Mouse (Mus musculus) heart, embryonic 16.5 days (tissue): ENCODE measurements at regions not wholly inside any gene's neighbourhood (a gene's known extent, or its start where the extent isn't known, plus 50 kb on each side); places are given as distances from the start of the nearest gene placed in this dataset.
A peak's percentile ranks its signal among the peaks of the same experiment; 100 is the strongest.

Experiments
- ATAC-seq: fragments of 200-750 bp; cut with Nextera tagmentation; replicated peaks from 2 replicates; pipeline ENCODE4 v1.8.0; 2017; ENCODE audit warnings: moderate number of reproducible peaks; ENCODE audit not compliant: insufficient read depth, low FRiP score; ENCODE audit errors: extremely low read depth
- H3K27ac ChIP-seq: fragments of 300-500 bp; sonication (generic); 2 replicates; pipeline ENCODE4 v1.5.1; 2014; ENCODE audit warnings: mild to moderate bottlenecking, low read length, control low read depth, moderate library complexity
- H3K27me3 ChIP-seq: fragments of 300-500 bp; sonication (generic); 2 replicates; pipeline ENCODE4 v1.6.1; 2014; ENCODE audit warnings: low read length, mixed read lengths; ENCODE audit not compliant: control insufficient read depth, insufficient read depth
- H3K36me3 ChIP-seq: fragments of 300-500 bp; sonication (generic); 2 replicates; pipeline ENCODE4 v1.6.1; 2014; ENCODE audit not compliant: control insufficient read depth, insufficient read depth
- H3K4me1 ChIP-seq: fragments of 300-500 bp; sonication (generic); 2 replicates; pipeline ENCODE4 v1.6.1; 2014; ENCODE audit warnings: low read length, mixed read lengths; ENCODE audit not compliant: control insufficient read depth, insufficient read depth
- H3K4me2 ChIP-seq: fragments of 300-500 bp; sonication (generic); 2 replicates; pipeline ENCODE4 v1.6.1; 2014; ENCODE audit warnings: low read depth, mild to moderate bottlenecking, control low read depth, low read length
- H3K4me3 ChIP-seq: fragments of 300-500 bp; sonication (generic); 2 replicates; pipeline ENCODE4 v1.5.1; 2014; ENCODE audit warnings: mild to moderate bottlenecking, control low read depth, low read length
- H3K9ac ChIP-seq: fragments of 300-500 bp; sonication (generic); 2 replicates; pipeline ENCODE4 v1.6.1; 2014; ENCODE audit warnings: low read length, control low read depth
- H3K9me3 ChIP-seq: fragments of 300-500 bp; sonication (generic); replicated peaks from 2 replicates; pipeline ENCODE4 v1.6.1; 2016; ENCODE audit warnings: low read length; ENCODE audit not compliant: control insufficient read depth
- WGBS: fragments of 180-500 bp; shearing (Covaris S2); extraction: QIAGEN DNeasy Blood & Tissue Kit; methylation state at CpG from one replicate; pipeline ENCODE4 v1.1.7; 2014; 5-methylcytosine and 5-hydroxymethylcytosine counted together

- no peak for ATAC-seq
- no peak overlapping the region for H3K9ac ChIP-seq
- no peak overlapping the region for H3K4me3 ChIP-seq
- H3K27ac ChIP-seq, result no peak overlapping the region
- H3K9me3 ChIP-seq, result no peaks in the 10 kb centered on the region
- no peaks in the 10 kb centered on the region for H3K4me1 ChIP-seq
- 61% methylated on average over 2 of the region's 2 CpGs for WGBS
- H3K4me2 ChIP-seq, result no peak overlapping the region
- no peaks in the 10 kb centered on the region for H3K27me3 ChIP-seq
- no peaks in the 10 kb centered on the region for H3K36me3 ChIP-seq
Measured at GRCm38 (mm10) chr14:31910809-31911208, 80.4 kb upstream of the Ankrd28 start.

- no peak overlapping the region for H3K9ac ChIP-seq
- no peaks in the 10 kb centered on the region for H3K4me1 ChIP-seq
- H3K27ac ChIP-seq, result no peak overlapping the region
- no peak overlapping the region for H3K4me3 ChIP-seq
- ATAC-seq, result no peak
- 77% methylated on average over 4 of the region's 4 CpGs for WGBS
- no peaks in the 10 kb centered on the region for H3K36me3 ChIP-seq
- H3K4me2 ChIP-seq, result no peak overlapping the region
- H3K9me3 ChIP-seq, result 0 out of 2 replicates have a peak, but pooled peaks cover 6% of the 10 kb centered on the region
- H3K27me3 ChIP-seq, result no peaks in the 10 kb centered on the region
Measured at GRCm38 (mm10) chr14:31918461-31918860, 88.0 kb upstream of the Ankrd28 start.

GRCm38 (mm10) chr14:31918921-31919320, 88.5 kb upstream of the Ankrd28 start:
- H3K36me3 ChIP-seq, result no peaks in the 10 kb centered on the region
- H3K4me1 ChIP-seq, result no peaks in the 10 kb centered on the region
- WGBS, result 82% methylated on average over 1 of the region's 1 CpGs
- H3K9ac ChIP-seq, result no peak overlapping the region
- H3K4me3 ChIP-seq, result no peak overlapping the region
- H3K27me3 ChIP-seq, result no peaks in the 10 kb centered on the region
- no peak overlapping the region for H3K27ac ChIP-seq
- ATAC-seq, result no peak
- no peak overlapping the region for H3K4me2 ChIP-seq
- peaks cover 6% of the 10 kb centered on the region; the same call in 1 of the 2 replicates for H3K9me3 ChIP-seq

- peaks cover 23% of the 10 kb centered on the region for H3K4me1 ChIP-seq
- no peaks in the 10 kb centered on the region for H3K27me3 ChIP-seq
- H3K4me2 ChIP-seq, result no peak overlapping the region
- 57% methylated on average over 12 of the region's 12 CpGs for WGBS
- no peak overlapping the region for H3K4me3 ChIP-seq
- H3K9ac ChIP-seq, result no peak overlapping the region
- no peaks in the 10 kb centered on the region for H3K36me3 ChIP-seq
- no peak for ATAC-seq
- no peak overlapping the region for H3K27ac ChIP-seq
- peaks cover 5% of the 10 kb centered on the region for H3K9me3 ChIP-seq
Measured at GRCm38 (mm10) chr14:31929161-31929707, 98.8 kb upstream of the Ankrd28 start.

- Histone ChIP-seq H3K27me3 (no peaks in the 10 kb centered on the region), H3K36me3 (no peaks in the 10 kb centered on the region), H3K4me2 (peak overlapping the region; percentile 37), H3K27ac (peak overlapping the region; percentile 89), H3K9ac (peak overlapping the region; percentile 26; the same call in 1 of the 2 replicates), H3K9me3 (peaks cover 5% of the 10 kb centered on the region), H3K4me3 (no peak overlapping the region), H3K4me1 (peaks cover 29% of the 10 kb centered on the region)
- peak; percentile 73 for ATAC-seq
- 26% methylated on average over 9 of the region's 9 CpGs for WGBS
Measured at GRCm38 (mm10) chr14:31930367-31930766, 98.4 kb upstream of the Galnt15 start.

GRCm38 (mm10) chr14:31931971-31932370, 96.8 kb upstream of the Galnt15 start:
- no peak for ATAC-seq
- H3K4me3 ChIP-seq, result no peak overlapping the region
- no peaks in the 10 kb centered on the region for H3K36me3 ChIP-seq
- no peaks in the 10 kb centered on the region for H3K27me3 ChIP-seq
- 70% methylated on average over 5 of the region's 5 CpGs for WGBS
- no peak overlapping the region for H3K4me2 ChIP-seq
- no peaks in the 10 kb centered on the region for H3K9me3 ChIP-seq
- peak overlapping the region; percentile 68 for H3K27ac ChIP-seq
- peaks cover 31% of the 10 kb centered on the region for H3K4me1 ChIP-seq
- H3K9ac ChIP-seq, result no peak overlapping the region

- peak overlapping the region; percentile 69 for H3K9ac ChIP-seq
- H3K4me3 ChIP-seq, result peak overlapping the region; percentile 48
- H3K4me1 ChIP-seq, result peaks cover 31% of the 10 kb centered on the region
- H3K9me3 ChIP-seq, result no peaks in the 10 kb centered on the region
- H3K4me2 ChIP-seq, result peak overlapping the region; percentile 76
- H3K27me3 ChIP-seq, result no peaks in the 10 kb centered on the region
- WGBS, result 12% methylated on average over 9 of the region's 9 CpGs
- no peak for ATAC-seq
- H3K36me3 ChIP-seq, result no peaks in the 10 kb centered on the region
- H3K27ac ChIP-seq, result no peak overlapping the region
Measured at GRCm38 (mm10) chr14:31933441-31933840, 95.3 kb upstream of the Galnt15 start.

GRCm38 (mm10) chr14:31933841-31934271, 94.9 kb upstream of the Galnt15 start:
- Histone ChIP-seq H3K4me2 (peak overlapping the region; percentile 76), H3K27me3 (no peaks in the 10 kb centered on the region), H3K4me3 (peak overlapping the region; percentile 48), H3K4me1 (peaks cover 31% of the 10 kb centered on the region), H3K36me3 (no peaks in the 10 kb centered on the region), H3K27ac (peak overlapping the region; percentile 23), H3K9me3 (no peaks in the 10 kb centered on the region), H3K9ac (peak overlapping the region; percentile 69)
- whole genome bisulfite sequencing, result 2% methylated on average over 13 of the region's 13 CpGs
- ATAC-seq, result peak; percentile 50

GRCm38 (mm10) chr14:31934321-31934720, 94.5 kb upstream of the Galnt15 start:
- Histone ChIP-seq H3K4me3 (peak overlapping the region; percentile 48), H3K27me3 (no peaks in the 10 kb centered on the region), H3K9ac (peak overlapping the region; percentile 69), H3K9me3 (no peaks in the 10 kb centered on the region), H3K4me1 (peaks cover 31% of the 10 kb centered on the region), H3K4me2 (peak overlapping the region; percentile 76), H3K36me3 (no peaks in the 10 kb centered on the region), H3K27ac (peak overlapping the region; percentile 61; the same call in 1 of the 2 replicates)
- ATAC-seq, result no peak
- WGBS, result 3% methylated on average over 5 of the region's 6 CpGs
